Mouse (Mus musculus) embryonic facial prominence, embryonic 12.5 days (tissue): ENCODE measurements around the gene Tmem170b. TPM values are rescaled to one million over a fixed set of nuclear protein-coding genes. Genes with fewer than 3 reads are reported as not detected.

Source experiments
- polyA plus RNA-seq: library from polyadenylated mRNA; unstranded; fragments of >200 nt; fragmentation: Nextera tagmentation; extraction: Ambion mirVana; gene quantifications from 2 replicates; pipeline ENCODE4 v1.2.1, GENCODE M21; 2016

Gene Tmem170b
- polyA plus RNA-seq, 1 experiment from 2014 or later: 11.6 TPM

Other genes with a start within 250 kb of the Tmem170b start
- 20.6 and 22.8 TPM in 2 replicates for gene Nedd9, start 118.5 kb upstream of the Tmem170b start, polyA plus RNA-seq
- gene Adtrp, start 241.8 kb downstream of the Tmem170b start, polyA plus RNA-seq: 0.68 and 1.2 TPM in 2 replicates